Mouse (Mus musculus): ENCODE measurements around the gene Grap2.

Grap2 gene

DNA sequence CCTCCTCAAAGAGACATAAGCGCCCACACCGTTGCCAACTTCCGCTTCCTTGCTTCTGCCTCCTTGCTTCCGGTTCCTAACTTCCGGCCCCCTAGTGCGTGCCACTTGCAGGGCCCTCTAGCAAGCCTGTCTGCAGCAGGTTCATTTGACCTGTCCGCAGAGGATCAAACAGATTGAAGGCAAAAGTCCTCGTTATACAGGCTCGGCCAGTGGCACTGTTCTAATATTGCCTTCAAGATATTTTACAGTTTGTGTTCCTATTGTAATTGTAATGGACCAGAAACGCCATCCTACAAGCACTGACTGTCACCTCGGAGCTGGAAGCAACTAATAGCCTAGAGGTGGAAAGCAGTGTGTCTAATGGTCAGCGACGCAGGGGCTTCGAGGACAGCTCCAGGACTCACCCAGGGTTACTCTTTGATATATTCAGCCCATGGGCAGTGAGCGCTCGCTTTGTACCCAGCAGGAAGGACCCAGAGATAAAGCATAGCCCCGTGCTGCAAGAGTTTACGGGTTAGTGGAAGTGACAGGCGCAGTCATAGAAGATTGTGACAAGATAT lies 7.2 kb upstream of the Grap2 start, which contains the start of gene Enthd1:
Gene Enthd1 (minus strand): TSS at position 51 of the 560 bp plus-strand sequence.
- in situ Hi-C loops (cut with MboI, MseI), result no loop called here

DNA sequence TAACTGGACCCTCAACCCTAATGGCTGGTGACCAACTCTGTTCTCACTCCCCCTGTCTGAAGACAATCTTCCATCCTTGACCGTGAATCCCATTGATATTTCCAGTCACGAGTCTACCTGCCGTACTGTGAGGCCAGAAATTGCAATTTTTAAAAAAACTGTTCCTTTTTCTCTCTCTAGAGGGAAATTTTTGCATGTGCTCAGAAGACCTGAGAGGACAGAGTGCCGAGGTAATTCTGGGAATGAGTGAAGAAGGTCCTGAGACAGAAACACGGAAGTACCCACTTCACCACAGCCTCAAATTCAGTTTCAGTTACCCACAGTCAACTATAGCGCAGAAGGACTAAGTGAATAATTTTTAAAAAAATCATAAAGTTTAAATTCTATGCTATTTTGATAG lies 5.7 kb upstream of the Grap2 start:
- in situ Hi-C loops (cut with MboI, MseI), result no loop called here

- in situ Hi-C loops (cut with MboI, MseI), result no loop called here
Observed at GRCm38 (mm10) chr15:80567139-80567538, 5.3 kb upstream of the Grap2 start.

DNA sequence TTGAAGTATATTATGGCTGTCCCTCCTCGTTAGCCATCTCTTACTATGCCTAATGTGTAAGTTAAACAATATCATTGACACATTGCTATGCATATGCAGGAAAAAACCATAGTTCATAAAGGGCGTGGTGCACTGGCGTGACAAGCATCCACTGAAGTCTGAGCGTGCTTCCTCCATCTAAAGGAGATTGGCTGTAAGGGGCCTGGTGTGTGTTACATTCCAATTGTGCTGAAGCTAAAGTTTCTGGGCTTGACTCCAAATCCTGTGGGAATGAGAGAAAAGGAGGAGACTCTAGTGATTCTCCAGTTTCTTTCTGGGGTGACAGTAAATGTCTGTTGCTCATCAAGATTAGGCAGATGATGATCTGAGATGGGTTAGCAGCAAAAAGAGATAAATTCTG lies 4.7 kb upstream of the Grap2 start:
- in situ Hi-C loops (cut with MboI, MseI), result no loop called here

- in situ Hi-C loops (cut with MboI, MseI), result no loop called here
Observed at GRCm38 (mm10) chr15:80569205-80569604, 3.2 kb upstream of the Grap2 start.

GRCm38 (mm10) chr15:80570226-80570625 lies 2.2 kb upstream of the Grap2 start:
- in situ Hi-C loops (cut with MboI, MseI), result no loop called here

DNA sequence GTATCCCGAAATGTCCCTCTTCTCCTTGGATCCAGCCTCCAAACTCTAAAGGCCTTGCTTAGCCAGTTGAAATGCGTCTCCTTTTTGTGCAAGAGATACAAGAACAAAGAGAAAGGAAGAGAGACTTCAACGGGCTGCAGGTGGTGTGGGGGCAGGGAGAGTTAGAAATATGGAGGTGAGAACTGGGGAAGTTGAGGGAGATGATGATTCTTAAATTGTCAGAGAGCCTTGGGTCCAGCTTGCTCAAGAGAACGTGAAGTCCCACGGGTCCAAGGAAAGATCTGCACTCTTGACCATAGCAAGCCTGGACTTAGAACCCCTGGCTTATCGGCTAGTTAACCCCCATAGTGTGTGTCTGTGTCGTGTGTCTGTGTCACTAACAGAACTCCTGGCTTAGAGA lies 783 bp upstream of the Grap2 start:
- in situ Hi-C loops (cut with MboI, MseI), result no loop called here

- in situ Hi-C loops (cut with MboI, MseI), result no loop called here
Observed at GRCm38 (mm10) chr15:80572811-80573520, 572 bp downstream of the Grap2 start.

- in situ Hi-C loops (cut with MboI, MseI), result loop anchor here (25.0 kb wide), 1 partner anchor 1763 kb away; the partner anchor contains the start of genes Naga, Pheta2 and Smdt1
Observed at GRCm38 (mm10) chr15:80574211-80575040, 2.0 kb downstream of the Grap2 start.

DNA sequence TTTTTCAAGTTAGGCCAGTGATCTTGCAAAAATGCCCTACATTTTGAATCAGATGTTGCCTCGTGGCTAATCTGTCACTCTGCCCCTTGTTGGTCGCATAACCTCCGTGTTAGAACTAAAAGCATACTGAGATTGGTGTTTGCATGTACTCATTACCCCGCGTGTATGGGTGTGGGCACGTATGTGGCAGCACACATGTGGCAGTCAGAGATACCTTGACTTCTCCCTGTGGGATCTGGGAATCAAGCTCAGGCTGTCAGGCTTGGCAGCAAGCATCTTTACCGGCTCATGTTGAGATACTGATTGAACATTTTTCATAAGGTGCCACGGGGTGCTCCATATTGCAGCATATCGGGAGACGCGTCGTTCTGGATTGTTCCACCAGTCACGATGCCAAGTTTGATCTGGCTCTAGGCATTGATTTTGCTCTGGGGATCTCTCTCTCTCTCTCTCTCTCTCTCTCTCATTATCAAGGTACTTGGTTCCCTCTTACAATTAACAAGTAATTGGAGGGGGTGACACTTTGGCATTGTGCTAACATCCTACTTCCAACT lies 3.5 kb downstream of the Grap2 start:
- in situ Hi-C loops (cut with MboI, MseI), result loop anchor here (25.0 kb wide), 1 partner anchor 1761 kb away; the partner anchor contains the start of genes Naga, Pheta2 and Smdt1

- in situ Hi-C loops (cut with MboI, MseI), result loop anchor here (25.0 kb wide), 1 partner anchor 1761 kb away; the partner anchor contains the start of genes Naga, Pheta2 and Smdt1
Observed at GRCm38 (mm10) chr15:80576415-80576994, 4.1 kb downstream of the Grap2 start.

GRCm38 (mm10) chr15:80577166-80577960 lies 5.0 kb downstream of the Grap2 start:
- in situ Hi-C loops (cut with MboI, MseI), result loop anchor here (25.0 kb wide), 1 partner anchor 1760 kb away; the partner anchor contains the start of genes Naga, Pheta2 and Smdt1

DNA sequence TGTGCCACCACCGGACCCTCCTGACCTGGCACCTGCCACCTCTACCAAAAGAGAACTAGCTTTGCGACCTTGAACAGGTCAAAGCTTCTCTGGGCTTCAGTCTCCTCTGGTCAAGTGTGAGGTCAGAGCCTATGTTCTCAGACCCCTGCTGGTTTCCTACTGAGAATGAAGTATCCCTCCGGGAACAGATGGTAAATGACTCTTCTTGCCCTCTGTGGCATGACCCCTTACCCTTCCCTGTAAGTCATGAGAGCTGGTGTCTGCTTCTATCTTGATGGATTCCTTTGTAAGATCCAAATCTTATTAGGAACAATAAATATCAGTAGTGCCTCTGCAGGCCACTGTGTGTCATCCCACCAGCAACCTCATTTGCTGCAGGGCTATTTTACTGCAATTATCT lies 6.7 kb downstream of the Grap2 start:
- in situ Hi-C loops (cut with MboI, MseI), result loop anchor here (25.0 kb wide), 1 partner anchor 1758 kb away; the partner anchor contains the start of genes Naga, Pheta2 and Smdt1

DNA sequence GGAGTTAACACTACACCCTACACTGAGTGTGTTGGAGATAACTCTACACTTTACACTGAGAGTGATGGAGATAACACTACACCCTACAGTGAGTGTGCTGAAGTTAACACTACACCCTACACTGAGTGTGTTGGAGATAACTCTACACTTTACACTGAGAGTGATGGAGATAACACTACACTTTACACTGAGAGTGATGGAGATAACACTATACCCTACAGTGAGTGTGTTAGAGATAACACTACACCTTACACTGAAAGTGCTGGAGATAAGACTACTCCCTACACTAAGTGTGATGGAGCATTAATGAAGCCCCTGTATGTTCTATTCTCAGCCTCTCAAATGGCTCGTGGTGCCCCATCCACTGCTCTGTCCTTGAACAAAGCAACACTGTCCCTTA lies 8.2 kb downstream of the Grap2 start:
- in situ Hi-C loops (cut with MboI, MseI), result loop anchor here (25.0 kb wide), 1 partner anchor 1757 kb away; the partner anchor contains the start of genes Naga, Pheta2 and Smdt1

GRCm38 (mm10) chr15:80582581-80583495 lies 10.4 kb downstream of the Grap2 start:
- in situ Hi-C loops (cut with MboI, MseI), result loop anchor here (25.0 kb wide), 1 partner anchor 1754 kb away; the partner anchor contains the start of genes Naga, Pheta2 and Smdt1

- in situ Hi-C loops (cut with MboI, MseI), result loop anchor here (25.0 kb wide), 1 partner anchor 1751 kb away; the partner anchor contains the start of genes Naga, Pheta2 and Smdt1
Observed at GRCm38 (mm10) chr15:80586296-80586695, 13.9 kb downstream of the Grap2 start.

GRCm38 (mm10) chr15:80590641-80591040 lies 18.2 kb downstream of the Grap2 start:
- in situ Hi-C loops (cut with MboI, MseI), result loop anchor here (25.0 kb wide), 1 partner anchor 1747 kb away; the partner anchor contains the start of genes Naga, Pheta2 and Smdt1

GRCm38 (mm10) chr15:80592737-80593136 lies 20.3 kb downstream of the Grap2 start:
- in situ Hi-C loops (cut with MboI, MseI), result loop anchor here (25.0 kb wide), 1 partner anchor 1745 kb away; the partner anchor contains the start of genes Naga, Pheta2 and Smdt1

DNA sequence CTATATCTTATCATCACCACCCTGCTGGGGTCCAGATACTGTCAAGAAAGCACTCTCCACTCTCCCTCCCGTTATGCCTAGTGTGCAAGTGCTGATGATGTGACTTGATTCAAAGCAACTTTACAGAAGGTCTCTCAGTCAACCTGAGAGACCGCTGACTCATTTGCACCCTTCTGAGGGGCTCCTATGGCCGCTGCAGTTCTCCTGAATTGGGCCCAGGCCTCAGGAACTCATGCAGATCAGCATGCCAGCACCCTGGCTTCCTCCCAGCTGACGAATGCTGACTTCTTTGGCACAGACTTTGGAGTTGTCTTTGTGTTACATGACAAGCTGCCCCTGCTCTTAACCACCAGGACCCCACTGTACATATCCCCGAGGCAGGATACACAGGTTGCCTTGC lies 21.5 kb downstream of the Grap2 start:
- in situ Hi-C loops (cut with MboI, MseI), result loop anchor here (25.0 kb wide), 1 partner anchor 1743 kb away; the partner anchor contains the start of genes Naga, Pheta2 and Smdt1

All from T-helper 2 cell (primary cell).